Mouse (Mus musculus) adrenal gland, adult 18-20 months (tissue): ENCODE measurements around the gene Zfp652. TPM values are rescaled to one million over a fixed set of nuclear protein-coding genes. Genes with fewer than 3 reads are reported as not detected.
"Not testable (repeated sequence)": the region's sequence is repeated elsewhere in the genome, so short reads cannot be mapped to it uniquely, and the experiment has no call there.

Source experiments
- DNase-seq, 2 experiments: peaks; one replicate each; pipeline ENCODE4 v3.0.0; 2021 to 2022; ENCODE audit warnings: low spot score in 2 of 2
- total RNA-seq, 2 experiments: library from RNA; stranded (reverse); gene quantifications; 1 replicate in 1 of 2; 2 replicates in 1 of 2; pipeline ENCODE4 v1.2.3; 2021

Zfp652 gene
- total RNA-seq, 2 experiments from 2014 or later, result 31.8 to 40.5 TPM

- DNase-seq, result no peak
Measured at GRCm38 (mm10) chr11:95843421-95843950, 131.0 kb downstream of the Zfp652 start.

- no peak for DNase-seq
Measured at GRCm38 (mm10) chr11:95844935-95845334, 132.5 kb downstream of the Zfp652 start.

GRCm38 (mm10) chr11:95850898-95851297, 138.4 kb downstream of the Zfp652 start:
- DNase-seq, result no peak

- DNase-seq, result peak; percentile 62 to 69
Measured at GRCm38 (mm10) chr11:95853684-95854083, 141.2 kb downstream of the Zfp652 start.

- no peak for DNase-seq
Measured at GRCm38 (mm10) chr11:95857306-95857705, 144.8 kb downstream of the Zfp652 start.

GRCm38 (mm10) chr11:95857716-95858527, 145.4 kb downstream of the Zfp652 start:
- no peak for DNase-seq

GRCm38 (mm10) chr11:95858528-95859467, 146.3 kb downstream of the Zfp652 start:
- DNase-seq, result peak; percentile 98 to 99

GRCm38 (mm10) chr11:95859468-95859855, 147.0 kb downstream of the Zfp652 start:
- peak in 1 of 2 experiments; percentile 81 for DNase-seq

- DNase-seq, result no peak
Measured at GRCm38 (mm10) chr11:95860071-95860490, 147.6 kb downstream of the Zfp652 start.

- no peak for DNase-seq
Measured at GRCm38 (mm10) chr11:95861397-95861796, 148.9 kb downstream of the Zfp652 start.

- DNase-seq, result no peak
Measured at GRCm38 (mm10) chr11:95869442-95869841, 157.0 kb downstream of the Zfp652 start.

GRCm38 (mm10) chr11:95869918-95870470, 157.5 kb downstream of the Zfp652 start:
- no peak for DNase-seq

GRCm38 (mm10) chr11:95875804-95876203, 163.3 kb downstream of the Zfp652 start:
- DNase-seq, result no peak

- DNase-seq, result peak; percentile 43 to 66
Measured at GRCm38 (mm10) chr11:95876296-95876695, 163.8 kb downstream of the Zfp652 start.

- not testable (repeated sequence) for DNase-seq
Measured at GRCm38 (mm10) chr11:95879861-95880260, 167.4 kb downstream of the Zfp652 start.

Other genes starting within 250 kb of the Zfp652 start
- 1 to 10 TPM; 2.3 to 9.4 TPM for gene Nxph3, start 198.1 kb upstream of the Zfp652 start, total RNA-seq
- 1 to 10 TPM; 2.1 to 3.5 TPM for gene Ngfr, start 124.9 kb upstream of the Zfp652 start, total RNA-seq
- 100 to 1,000 TPM; 319 to 350 TPM for gene Phb, start 45.7 kb upstream of the Zfp652 start, total RNA-seq
- under 1 TPM; 0.46 to 0.51 TPM for gene B130006D01Rik, start 10.9 kb downstream of the Zfp652 start, total RNA-seq
- 100 to 1,000 TPM; 202 to 415 TPM for gene Phospho1, start 111.8 kb downstream of the Zfp652 start, total RNA-seq
- 10 to 100 TPM; 23.9 to 29.2 TPM for gene Gngt2, start 124.5 kb downstream of the Zfp652 start, total RNA-seq
- 10 to 100 TPM; 13.9 to 15.4 TPM for gene Abi3, start 129.8 kb downstream of the Zfp652 start, total RNA-seq
- gene B4galnt2, start 202.2 kb downstream of the Zfp652 start, total RNA-seq, result not detected